Mouse (Mus musculus): ENCODE results near the gene Cbln1. TPM values are rescaled to one million over a fixed set of nuclear protein-coding genes. Genes with fewer than 3 reads are reported as not detected.

Gene Cbln1
- polyA plus RNA-seq (2017; shearing (Covaris generic)): not detected

GRCm38 (mm10) chr8:87472271-87473236 is at the start of gene Cbln1:
Gene Cbln1, minus strand, starts transcription at chr8:87472609.

Other genes with a start within 250 kb of the Cbln1 start
- not detected for gene 4933402J07Rik, start 91.2 kb upstream of the Cbln1 start, polyA plus RNA-seq (2017; shearing (Covaris generic))

All from activated CD4-positive, CD25-positive, alpha-beta regulatory T cell, adult 9 weeks (primary cell).